Mouse (Mus musculus) megakaryocyte, embryonic 14.5 days (primary cell): ENCODE data around the gene Pgam5. TPM values are rescaled to one million over a fixed set of nuclear protein-coding genes. Genes with fewer than 3 reads are reported as not detected.

Experiments used
- H3K27me3 ChIP-seq: replicated peaks from 2 replicates; pipeline ENCODE3; 2012; ENCODE audit warnings: inconsistent platforms
- H3K36me3 ChIP-seq: replicated peaks from 2 replicates; pipeline ENCODE3; 2012; ENCODE audit warnings: low read length, inconsistent platforms, mixed read lengths
- H3K4me1 ChIP-seq: 2 replicates; pipeline ENCODE4 v1.6.1; 2012; ENCODE audit warnings: inconsistent platforms
- H3K4me3 ChIP-seq: replicated peaks from 2 replicates; pipeline ENCODE3; 2012; ENCODE audit warnings: moderate library complexity, mild to moderate bottlenecking, inconsistent platforms
- H3K9me3 ChIP-seq: 2 replicates; pipeline ENCODE4 v1.6.1; 2012; ENCODE audit warnings: inconsistent platforms
- FLI1 ChIP-seq: IDR thresholded peaks from 2 replicates; pipeline ENCODE4 v1.6.1; 2012; ENCODE audit warnings: low read length, inconsistent platforms, mixed read lengths
- GATA1 ChIP-seq: IDR thresholded peaks from 3 replicates; pipeline ENCODE4 v1.6.1; 2012; ENCODE audit warnings: mixed read lengths, low read length, inconsistent platforms, borderline replicate concordance
- polyA plus RNA-seq: library from polyadenylated mRNA; stranded (reverse); fragments of >175 nt; gene quantifications from 2 replicates; pipeline ENCODE4 v1.2.3, GENCODE M21; 2012; ENCODE audit warnings: low replicate concordance; ENCODE audit not compliant: insufficient read depth

Gene Pgam5
- polyA plus RNA-seq, 1 experiment = 2.8 TPM

GRCm38 (mm10) chr5:110285156-110285555 is 15.4 kb upstream of the Pgam5 start:
- Histone ChIP-seq H3K36me3 (peaks cover 12% of the 10 kb centered on the region), H3K9me3 (no peaks in the 10 kb centered on the region), H3K4me3 (peak overlapping the region; percentile 95), H3K4me1 (peaks cover 29% of the 10 kb centered on the region), H3K27me3 (no peaks in the 10 kb centered on the region)
- no peak for TF ChIP-seq FLI1
- no peak for TF ChIP-seq GATA1

- no peaks in the 10 kb centered on the region for H3K27me3 ChIP-seq
- TF ChIP-seq FLI1 (no peak), GATA1 (no peak)
- peak overlapping the region; percentile 95 for H3K4me3 ChIP-seq
- no peaks in the 10 kb centered on the region for H3K9me3 ChIP-seq
- H3K4me1 ChIP-seq = peaks cover 29% of the 10 kb centered on the region
- H3K36me3 ChIP-seq = peaks cover 6% of the 10 kb centered on the region
These were observed 14.8 kb upstream of the Pgam5 start for GRCm38 (mm10) chr5:110284536-110284935.

GRCm38 (mm10) chr5:110281984-110282383 is 12.3 kb upstream of the Pgam5 start:
- TF ChIP-seq GATA1 (no peak), FLI1 (no peak)
- Histone ChIP-seq H3K4me1 (peaks cover 18% of the 10 kb centered on the region), H3K9me3 (no peaks in the 10 kb centered on the region), H3K27me3 (no peaks in the 10 kb centered on the region), H3K36me3 (no peaks in the 10 kb centered on the region), H3K4me3 (no peak overlapping the region)

- no peak for TF ChIP-seq GATA1
- TF ChIP-seq FLI1 = no peak
- H3K4me1 ChIP-seq = no peaks in the 10 kb centered on the region
These were observed 7.2 kb upstream of the Pgam5 start for GRCm38 (mm10) chr5:110276910-110277309.

GRCm38 (mm10) chr5:110276391-110276790 is 6.7 kb upstream of the Pgam5 start:
- Histone ChIP-seq H3K4me3 (no peak overlapping the region), H3K36me3 (no peaks in the 10 kb centered on the region), H3K9me3 (no peaks in the 10 kb centered on the region), H3K4me1 (0 out of 2 replicates have a peak, but pooled peaks cover 3% of the 10 kb centered on the region), H3K27me3 (no peaks in the 10 kb centered on the region)
- TF ChIP-seq FLI1 (no peak), GATA1 (no peak)

More at GRCm38 (mm10) chr5:110276910-110277309, 7.2 kb upstream of the Pgam5 start:
- no peaks in the 10 kb centered on the region for H3K27me3 ChIP-seq
- H3K9me3 ChIP-seq = no peaks in the 10 kb centered on the region
- H3K36me3 ChIP-seq = no peaks in the 10 kb centered on the region
- H3K4me3 ChIP-seq = no peak overlapping the region

- no peaks in the 10 kb centered on the region for H3K27me3 ChIP-seq
- H3K4me1 ChIP-seq = 0 out of 2 replicates have a peak, but pooled peaks cover 6% of the 10 kb centered on the region
- TF ChIP-seq GATA1 (no peak), FLI1 (no peak)
- no peaks in the 10 kb centered on the region for H3K9me3 ChIP-seq
- H3K36me3 ChIP-seq = no peaks in the 10 kb centered on the region
- no peak overlapping the region for H3K4me3 ChIP-seq
These were observed 5.1 kb upstream of the Pgam5 start for GRCm38 (mm10) chr5:110274846-110275245.

- TF ChIP-seq FLI1 = no peak
- no peak for TF ChIP-seq GATA1
- Histone ChIP-seq H3K27me3 (no peaks in the 10 kb centered on the region), H3K36me3 (no peaks in the 10 kb centered on the region), H3K9me3 (no peaks in the 10 kb centered on the region), H3K4me3 (no peak overlapping the region), H3K4me1 (peaks cover 8% of the 10 kb centered on the region)
These were observed 4.4 kb upstream of the Pgam5 start for GRCm38 (mm10) chr5:110274147-110274546.

GRCm38 (mm10) chr5:110270242-110270641 is 529 bp upstream of the Pgam5 start:
- peaks cover 30% of the 10 kb centered on the region for H3K4me1 ChIP-seq
- no peak for TF ChIP-seq FLI1
- TF ChIP-seq GATA1 = no peak
- H3K36me3 ChIP-seq = peaks cover 25% of the 10 kb centered on the region
- no peaks in the 10 kb centered on the region for H3K27me3 ChIP-seq
- no peaks in the 10 kb centered on the region for H3K9me3 ChIP-seq
- no peak overlapping the region for H3K4me3 ChIP-seq

GRCm38 (mm10) chr5:110266941-110267340 is 2.8 kb downstream of the Pgam5 start:
- no peaks in the 10 kb centered on the region for H3K9me3 ChIP-seq
- H3K4me1 ChIP-seq = peaks cover 30% of the 10 kb centered on the region
- H3K36me3 ChIP-seq = peaks cover 38% of the 10 kb centered on the region
- peak overlapping the region; percentile 48 for H3K4me3 ChIP-seq
- TF ChIP-seq FLI1 = no peak
- TF ChIP-seq GATA1 = no peak
- no peaks in the 10 kb centered on the region for H3K27me3 ChIP-seq

- no peaks in the 10 kb centered on the region for H3K4me1 ChIP-seq
- no peaks in the 10 kb centered on the region for H3K9me3 ChIP-seq
- H3K4me3 ChIP-seq = no peak overlapping the region
- H3K36me3 ChIP-seq = peaks cover 94% of the 10 kb centered on the region
- no peaks in the 10 kb centered on the region for H3K27me3 ChIP-seq
- TF ChIP-seq FLI1 (no peak), GATA1 (no peak)
These were observed 25.6 kb downstream of the Pgam5 start for GRCm38 (mm10) chr5:110244091-110244490.

GRCm38 (mm10) chr5:110232346-110232745 is 37.4 kb downstream of the Pgam5 start:
- H3K4me1 ChIP-seq = peaks cover 27% of the 10 kb centered on the region
- TF ChIP-seq FLI1 (no peak), GATA1 (no peak)
- H3K36me3 ChIP-seq = peaks cover 37% of the 10 kb centered on the region
- H3K9me3 ChIP-seq = no peaks in the 10 kb centered on the region
- H3K4me3 ChIP-seq = peak overlapping the region; percentile 99
- H3K27me3 ChIP-seq = no peaks in the 10 kb centered on the region
